Mouse (Mus musculus): ENCODE results near the gene Tead4. TPM values are rescaled to one million over a fixed set of nuclear protein-coding genes. Genes with fewer than 3 reads are reported as not detected.
A peak's percentile ranks its signal among the peaks of the same experiment; 100 is the strongest.

Gene Tead4
- polyA plus RNA-seq, 1 experiment from 2014 or later, result 10.3 TPM

DNA sequence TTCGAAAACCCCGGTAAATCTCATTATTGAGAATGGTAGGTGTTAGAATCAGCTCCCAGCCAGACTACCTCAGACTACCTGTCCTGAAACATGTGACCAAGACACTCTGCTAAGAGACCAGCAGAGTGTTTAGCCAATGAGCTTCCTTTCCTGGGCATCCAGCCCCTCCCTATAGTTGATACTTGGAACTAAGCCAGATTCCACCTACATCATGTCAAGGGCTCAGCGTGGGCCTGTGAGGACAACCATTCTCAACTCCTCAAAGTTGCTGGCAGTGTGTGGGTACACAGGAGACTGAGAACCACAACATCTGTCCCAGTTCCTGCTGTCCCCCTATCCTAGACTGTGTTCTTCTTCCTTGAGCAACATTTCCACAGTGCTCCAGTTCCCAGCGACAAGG lies 45.3 kb downstream of the Tead4 start:
- no peaks in the 10 kb centered on the region for H3K4me1 ChIP-seq (ENCODE audit: insufficient read depth, low read depth, low read length)
- H3K27me3 ChIP-seq (replicated peaks; ENCODE audit: insufficient read depth, low read length), result no peaks in the 10 kb centered on the region
- TF ChIP-seq CTCF (IDR thresholded peaks at IDR 0.05) (no peak), EP300 (IDR thresholded peaks at IDR 0.05) (no peak)
- H3K4me2 ChIP-seq (replicated peaks; ENCODE audit: low read depth, low read length), result no peak overlapping the region
- DNase-seq (ENCODE audit: low spot score) (peak; percentile 70), ATAC-seq (peak; percentile 77)
- H3K4me3 ChIP-seq (ENCODE audit: low read depth, low read length), result no peak overlapping the region
- H3K9ac ChIP-seq (replicated peaks; ENCODE audit: low read depth), result no peak overlapping the region
- WGBS, result 57% methylated on average over 4 of the region's 4 CpGs
- no peaks in the 10 kb centered on the region for H3K9me3 ChIP-seq (ENCODE audit: low read length)
- H3K36me3 ChIP-seq (ENCODE audit: insufficient read depth, low read length), result no peaks in the 10 kb centered on the region
- no peak overlapping the region for H3K27ac ChIP-seq (ENCODE audit: low read length)

DNA sequence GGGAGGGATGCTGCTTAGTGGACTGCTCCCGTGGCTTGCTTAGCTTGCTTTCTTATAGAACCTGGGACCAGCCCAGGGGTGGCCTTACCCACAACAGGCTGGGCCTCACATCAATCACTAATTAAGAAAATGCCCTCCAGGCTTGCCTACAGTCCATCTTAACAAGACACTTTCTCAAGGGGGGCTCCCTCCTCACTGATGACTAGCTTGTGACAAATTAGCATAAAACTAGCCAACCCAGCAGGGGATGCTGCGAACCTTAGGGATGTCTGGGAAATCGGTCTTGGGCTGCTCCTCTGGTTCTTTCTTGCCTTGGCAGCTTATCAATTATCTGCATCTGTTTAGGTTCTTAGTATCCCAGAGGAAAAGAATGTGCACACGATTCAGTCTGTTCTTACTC lies 46.1 kb downstream of the Tead4 start:
- Histone ChIP-seq H3K4me3 (ENCODE audit: low read depth, low read length) (no peak overlapping the region), H3K9me3 (ENCODE audit: low read length) (no peaks in the 10 kb centered on the region), H3K27me3 (replicated peaks; ENCODE audit: insufficient read depth, low read length) (no peaks in the 10 kb centered on the region), H3K9ac (replicated peaks; ENCODE audit: low read depth) (no peak overlapping the region), H3K36me3 (ENCODE audit: insufficient read depth, low read length) (no peaks in the 10 kb centered on the region), H3K27ac (ENCODE audit: low read length) (no peak overlapping the region), H3K4me2 (replicated peaks; ENCODE audit: low read depth, low read length) (no peak overlapping the region), H3K4me1 (ENCODE audit: insufficient read depth, low read depth, low read length) (no peaks in the 10 kb centered on the region)
- DNase-seq (ENCODE audit: low spot score) (no peak), ATAC-seq (no peak)
- WGBS, result 61% methylated on average over 4 of the region's 4 CpGs
- no peak for TF ChIP-seq EP300 (IDR thresholded peaks at IDR 0.05)
- TF ChIP-seq CTCF (IDR thresholded peaks at IDR 0.05), result no peak

DNA sequence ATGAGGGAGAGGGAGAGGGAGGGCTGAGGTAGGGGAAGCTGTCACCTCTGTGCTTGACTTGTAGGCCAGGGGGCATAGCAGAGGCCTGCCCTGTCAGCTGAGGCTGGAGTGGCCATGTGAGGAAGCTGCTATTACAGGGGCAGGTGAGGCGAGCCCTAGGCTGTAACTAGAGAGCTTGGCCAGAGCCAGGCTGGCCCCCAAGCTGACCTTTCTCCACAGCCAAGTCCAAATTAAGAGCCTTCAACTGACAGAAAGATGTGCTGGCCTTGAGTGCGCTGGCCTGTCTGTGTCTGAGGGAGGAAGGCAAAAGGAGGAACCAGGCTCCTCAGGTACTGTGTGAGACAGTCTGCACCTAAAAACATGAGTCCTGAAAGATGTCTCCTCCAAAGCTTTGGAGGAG lies 47.5 kb downstream of the Tead4 start:
- no peak overlapping the region for H3K4me2 ChIP-seq (replicated peaks; ENCODE audit: low read depth, low read length)
- H3K36me3 ChIP-seq (ENCODE audit: insufficient read depth, low read length), result no peaks in the 10 kb centered on the region
- no peaks in the 10 kb centered on the region for H3K27me3 ChIP-seq (replicated peaks; ENCODE audit: insufficient read depth, low read length)
- no peak for ATAC-seq
- no peak overlapping the region for H3K9ac ChIP-seq (replicated peaks; ENCODE audit: low read depth)
- no peak overlapping the region for H3K4me3 ChIP-seq (ENCODE audit: low read depth, low read length)
- no peaks in the 10 kb centered on the region for H3K9me3 ChIP-seq (ENCODE audit: low read length)
- WGBS, result 87% methylated on average over 2 of the region's 2 CpGs
- no peak overlapping the region for H3K27ac ChIP-seq (ENCODE audit: low read length)
- no peak for DNase-seq (ENCODE audit: low spot score)
- no peaks in the 10 kb centered on the region for H3K4me1 ChIP-seq (ENCODE audit: insufficient read depth, low read depth, low read length)
- TF ChIP-seq EP300 (IDR thresholded peaks at IDR 0.05), result no peak

DNA sequence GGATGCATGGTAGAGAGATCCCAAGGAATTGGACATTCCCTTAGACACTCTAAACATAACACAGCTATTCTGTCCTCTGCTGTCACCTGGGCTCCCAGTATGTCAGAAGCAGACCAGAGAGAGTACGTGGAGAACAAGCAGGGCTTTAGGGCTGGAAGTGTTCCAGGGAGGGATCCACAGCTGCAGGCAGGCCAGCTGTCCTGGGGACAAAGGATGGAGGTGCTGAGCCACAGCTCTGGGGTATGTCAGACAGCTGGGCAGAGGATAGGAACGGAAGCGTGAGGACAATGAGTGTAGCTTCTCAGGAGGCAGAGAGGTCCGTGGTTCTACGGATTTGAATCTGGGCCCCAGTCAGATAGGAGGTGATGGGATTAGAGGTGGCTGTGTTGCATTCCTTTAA lies 50.0 kb downstream of the Tead4 start:
- Histone ChIP-seq H3K36me3 (ENCODE audit: insufficient read depth, low read length) (no peaks in the 10 kb centered on the region), H3K4me1 (ENCODE audit: insufficient read depth, low read depth, low read length) (no peaks in the 10 kb centered on the region), H3K9ac (replicated peaks; ENCODE audit: low read depth) (no peak overlapping the region), H3K27me3 (replicated peaks; ENCODE audit: insufficient read depth, low read length) (no peaks in the 10 kb centered on the region), H3K4me2 (replicated peaks; ENCODE audit: low read depth, low read length) (no peak overlapping the region), H3K9me3 (ENCODE audit: low read length) (no peaks in the 10 kb centered on the region), H3K27ac (ENCODE audit: low read length) (no peak overlapping the region), H3K4me3 (ENCODE audit: low read depth, low read length) (no peak overlapping the region)
- no peak for DNase-seq (ENCODE audit: low spot score)
- WGBS, result 83% methylated on average over 5 of the region's 5 CpGs
- ATAC-seq, result no peak
- TF ChIP-seq CTCF (IDR thresholded peaks at IDR 0.05) (no peak), EP300 (IDR thresholded peaks at IDR 0.05) (no peak)

DNA sequence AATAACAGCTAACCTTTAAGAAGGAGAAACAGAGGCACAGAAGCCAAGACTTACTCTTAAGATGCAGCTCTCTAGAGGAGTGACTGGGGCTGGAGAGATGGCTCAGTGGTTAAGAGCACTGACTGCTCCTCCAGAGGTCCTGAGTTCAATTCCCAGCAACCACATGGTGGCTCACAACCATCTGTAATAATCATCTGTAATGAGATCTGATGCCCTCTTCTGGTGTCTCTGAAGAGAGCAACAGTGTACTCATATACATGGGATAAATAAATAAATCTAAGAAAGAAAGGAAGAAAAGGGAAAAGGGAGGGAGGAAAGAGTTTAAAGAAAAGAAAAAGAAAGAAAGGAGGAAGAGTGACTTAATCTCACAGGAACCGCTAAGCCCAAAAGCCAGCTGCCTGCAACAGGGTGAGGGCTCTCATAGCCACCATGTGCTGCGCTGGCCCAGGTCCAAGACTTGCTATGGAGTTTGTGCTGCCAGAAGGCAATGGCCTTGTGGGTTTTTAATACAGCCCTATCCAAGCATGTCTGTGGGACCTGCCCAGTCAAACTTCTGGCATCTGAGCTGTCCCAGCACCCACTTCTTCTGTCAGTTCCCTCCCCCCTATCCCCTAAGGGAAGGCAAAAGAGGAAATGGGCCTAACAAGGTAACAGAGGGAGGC lies 63.4 kb downstream of the Tead4 start:
- Histone ChIP-seq H3K9ac (replicated peaks; ENCODE audit: low read depth) (no peak overlapping the region), H3K4me3 (ENCODE audit: low read depth, low read length) (no peak overlapping the region), H3K27ac (ENCODE audit: low read length) (no peak overlapping the region), H3K4me2 (replicated peaks; ENCODE audit: low read depth, low read length) (no peak overlapping the region), H3K9me3 (ENCODE audit: low read length) (no peaks in the 10 kb centered on the region), H3K27me3 (replicated peaks; ENCODE audit: insufficient read depth, low read length) (no peaks in the 10 kb centered on the region), H3K4me1 (ENCODE audit: insufficient read depth, low read depth, low read length) (no peaks in the 10 kb centered on the region), H3K36me3 (ENCODE audit: insufficient read depth, low read length) (no peaks in the 10 kb centered on the region)
- TF ChIP-seq CTCF (IDR thresholded peaks at IDR 0.05) (peak; percentile 37; the same call in 1 of the 2 replicates), EP300 (IDR thresholded peaks at IDR 0.05) (no peak)
- 60% methylated on average over 2 of the region's 2 CpGs for WGBS
- DNase-seq (ENCODE audit: low spot score) (peak; percentile 50), ATAC-seq (peak; percentile 41; the same call in 1 of the 2 replicates)

DNA sequence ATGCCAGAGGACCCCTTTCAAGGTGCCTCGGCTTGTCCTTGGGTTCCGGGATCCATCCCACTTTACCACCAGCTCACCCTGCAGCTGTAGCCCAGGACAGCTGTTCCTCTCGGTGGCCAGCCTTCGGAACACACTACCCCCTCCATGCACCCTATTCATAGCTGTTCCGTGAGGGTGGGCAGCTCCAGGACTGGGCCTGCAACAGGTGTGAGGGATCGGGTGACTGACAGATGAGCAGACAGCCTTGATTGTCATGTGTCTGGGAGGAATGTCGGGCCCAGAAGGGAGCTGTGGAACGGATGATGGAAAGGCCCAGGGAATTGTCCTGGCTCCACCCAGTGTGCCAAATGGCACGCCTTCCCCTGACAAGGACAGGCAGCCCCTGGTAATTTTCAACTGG lies 64.0 kb downstream of the Tead4 start:
- Histone ChIP-seq H3K9me3 (ENCODE audit: low read length) (no peaks in the 10 kb centered on the region), H3K27ac (ENCODE audit: low read length) (no peak overlapping the region), H3K4me1 (ENCODE audit: insufficient read depth, low read depth, low read length) (no peaks in the 10 kb centered on the region), H3K4me3 (ENCODE audit: low read depth, low read length) (no peak overlapping the region), H3K9ac (replicated peaks; ENCODE audit: low read depth) (no peak overlapping the region), H3K4me2 (replicated peaks; ENCODE audit: low read depth, low read length) (no peak overlapping the region), H3K36me3 (ENCODE audit: insufficient read depth, low read length) (no peaks in the 10 kb centered on the region), H3K27me3 (replicated peaks; ENCODE audit: insufficient read depth, low read length) (no peaks in the 10 kb centered on the region)
- WGBS, result 77% methylated on average over 9 of the region's 9 CpGs
- DNase-seq (ENCODE audit: low spot score) (no peak), ATAC-seq (no peak)
- TF ChIP-seq CTCF (IDR thresholded peaks at IDR 0.05) (no peak), EP300 (IDR thresholded peaks at IDR 0.05) (no peak)

DNA sequence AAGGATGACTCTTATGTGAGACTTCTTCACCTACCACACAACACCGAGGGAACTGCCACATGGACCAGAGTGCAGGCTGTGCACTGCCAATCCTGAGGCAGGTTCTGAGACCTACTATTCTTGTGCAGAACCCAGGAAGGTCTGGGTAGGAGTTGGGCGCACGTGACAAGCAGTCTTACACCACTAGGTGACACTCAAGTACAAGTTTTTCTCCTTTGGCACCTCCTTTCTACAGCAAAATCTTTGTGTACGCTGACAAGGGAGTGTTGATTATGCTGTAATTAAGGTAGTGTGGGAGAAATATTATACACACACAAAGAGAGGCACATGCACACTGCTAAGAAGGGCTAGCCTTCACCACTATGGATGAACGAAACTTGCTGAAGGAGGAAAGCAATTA lies 66.4 kb downstream of the Tead4 start:
- H3K36me3 ChIP-seq (ENCODE audit: insufficient read depth, low read length), result 0 out of 2 replicates have a peak, but pooled peaks cover 3% of the 10 kb centered on the region
- ATAC-seq, result peak; percentile 63
- no peaks in the 10 kb centered on the region for H3K9me3 ChIP-seq (ENCODE audit: low read length)
- TF ChIP-seq CTCF (IDR thresholded peaks at IDR 0.05) (peak; percentile 85), EP300 (IDR thresholded peaks at IDR 0.05) (no peak)
- no peak overlapping the region for H3K4me2 ChIP-seq (replicated peaks; ENCODE audit: low read depth, low read length)
- WGBS, result 37% methylated on average over 5 of the region's 5 CpGs
- no peak overlapping the region for H3K27ac ChIP-seq (ENCODE audit: low read length)
- peak; percentile 82 for DNase-seq (ENCODE audit: low spot score)
- H3K9ac ChIP-seq (replicated peaks; ENCODE audit: low read depth), result no peak overlapping the region
- no peaks in the 10 kb centered on the region for H3K4me1 ChIP-seq (ENCODE audit: insufficient read depth, low read depth, low read length)
- H3K27me3 ChIP-seq (replicated peaks; ENCODE audit: insufficient read depth, low read length), result no peaks in the 10 kb centered on the region
- no peak overlapping the region for H3K4me3 ChIP-seq (ENCODE audit: low read depth, low read length)
